Mouse (Mus musculus) ES-Bruce4 (cell line): ENCODE results near the gene Slc4a5. TPM values are rescaled to one million over a fixed set of nuclear protein-coding genes. Genes with fewer than 3 reads are reported as not detected.

Experiments
- H3K27ac ChIP-seq: 2 replicates; pipeline ENCODE4 v1.5.1; 2012; ENCODE audit warnings: low read length, inconsistent platforms; ENCODE audit not compliant: insufficient read depth
- H3K27me3 ChIP-seq: 2 replicates; pipeline ENCODE4 v1.6.1; 2012; ENCODE audit warnings: mild to moderate bottlenecking, low read length, inconsistent platforms; ENCODE audit not compliant: control insufficient read depth, poor library complexity, insufficient read depth, severe bottlenecking
- H3K36me3 ChIP-seq: 2 replicates; pipeline ENCODE4 v1.6.1; 2012; ENCODE audit warnings: inconsistent platforms, mild to moderate bottlenecking, low read length, moderate library complexity; ENCODE audit not compliant: control insufficient read depth, poor library complexity, insufficient read depth, severe bottlenecking
- H3K4me1 ChIP-seq: one replicate; pipeline ENCODE4 v1.8.1; 2011; ENCODE audit warnings: low read length; ENCODE audit not compliant: control insufficient read depth, insufficient read depth
- H3K4me3 ChIP-seq: 2 replicates; pipeline ENCODE4 v1.5.1; 2011; ENCODE audit warnings: low read depth, mild to moderate bottlenecking, low read length
- H3K9ac ChIP-seq: 2 replicates; pipeline ENCODE4 v1.6.1; 2012; ENCODE audit warnings: low read depth, mild to moderate bottlenecking, inconsistent platforms; ENCODE audit not compliant: poor library complexity, severe bottlenecking
- H3K9me3 ChIP-seq: replicated peaks from 2 replicates; pipeline ENCODE4 v1.6.1; 2012; ENCODE audit warnings: mild to moderate bottlenecking, low read length, inconsistent platforms; ENCODE audit not compliant: control insufficient read depth, poor library complexity, insufficient read depth, severe bottlenecking
- CTCF ChIP-seq: IDR thresholded peaks from one replicate; pipeline ENCODE4 v1.8.1; 2011; ENCODE audit warnings: low read depth, low read length
- EP300 ChIP-seq: IDR thresholded peaks from 2 replicates; pipeline ENCODE4 v1.6.1; 2011; ENCODE audit warnings: low read depth, low read length; ENCODE audit not compliant: insufficient read depth
- POLR2A ChIP-seq: IDR thresholded peaks from one replicate; pipeline ENCODE4 v1.8.1; 2011; ENCODE audit warnings: low read length; ENCODE audit not compliant: insufficient read depth
- polyA plus RNA-seq: library from polyadenylated mRNA; stranded (reverse); fragments of >200 nt; gene quantifications from 2 replicates; pipeline ENCODE4 v1.2.4, GENCODE M21; 2011; ENCODE audit warnings: low read depth; ENCODE audit not compliant: missing spikeins, insufficient read depth, insufficient read length

The Slc4a5 gene
- polyA plus RNA-seq, 1 experiment, result 3.8 TPM

- TF ChIP-seq EP300, result no peak
- TF ChIP-seq POLR2A, result no peak
- no peak for TF ChIP-seq CTCF
- no peak overlapping the region for H3K4me3 ChIP-seq
- H3K9ac ChIP-seq, result no peak overlapping the region
- H3K9me3 ChIP-seq, result no peaks in the 10 kb centered on the region
- H3K4me1 ChIP-seq, result no peaks in the 10 kb centered on the region
- no peak overlapping the region for H3K27ac ChIP-seq
- H3K27me3 ChIP-seq, result no peaks in the 10 kb centered on the region
- peaks cover 72% of the 10 kb centered on the region for H3K36me3 ChIP-seq
Observed at GRCm38 (mm10) chr6:83309017-83309416, 89.4 kb downstream of the Slc4a5 start.

- Histone ChIP-seq H3K4me3 (no peak overlapping the region), H3K9ac (no peak overlapping the region), H3K4me1 (no peaks in the 10 kb centered on the region), H3K9me3 (no peaks in the 10 kb centered on the region), H3K36me3 (peaks cover 54% of the 10 kb centered on the region), H3K27me3 (no peaks in the 10 kb centered on the region), H3K27ac (no peak overlapping the region)
- TF ChIP-seq POLR2A (no peak), CTCF (no peak), EP300 (no peak)
Observed at GRCm38 (mm10) chr6:83311206-83311605, 91.6 kb downstream of the Slc4a5 start.

- Histone ChIP-seq H3K36me3 (peaks cover 52% of the 10 kb centered on the region), H3K9me3 (no peaks in the 10 kb centered on the region), H3K27me3 (no peaks in the 10 kb centered on the region), H3K27ac (no peak overlapping the region), H3K9ac (no peak overlapping the region), H3K4me1 (no peaks in the 10 kb centered on the region), H3K4me3 (no peak overlapping the region)
- TF ChIP-seq POLR2A (no peak), EP300 (no peak), CTCF (no peak)
Observed at GRCm38 (mm10) chr6:83312021-83312420, 92.4 kb downstream of the Slc4a5 start.

GRCm38 (mm10) chr6:83312514-83312913 lies 92.9 kb downstream of the Slc4a5 start:
- H3K27ac ChIP-seq, result no peak overlapping the region
- no peaks in the 10 kb centered on the region for H3K9me3 ChIP-seq
- H3K27me3 ChIP-seq, result no peaks in the 10 kb centered on the region
- H3K4me1 ChIP-seq, result no peaks in the 10 kb centered on the region
- H3K9ac ChIP-seq, result no peak overlapping the region
- TF ChIP-seq EP300 (no peak), POLR2A (no peak), CTCF (no peak)
- H3K4me3 ChIP-seq, result no peak overlapping the region
- peaks cover 49% of the 10 kb centered on the region for H3K36me3 ChIP-seq

GRCm38 (mm10) chr6:83315293-83315692 lies 95.7 kb downstream of the Slc4a5 start:
- Histone ChIP-seq H3K36me3 (peaks cover 28% of the 10 kb centered on the region), H3K9ac (no peak overlapping the region), H3K4me3 (no peak overlapping the region), H3K9me3 (no peaks in the 10 kb centered on the region), H3K27ac (no peak overlapping the region), H3K4me1 (no peaks in the 10 kb centered on the region), H3K27me3 (no peaks in the 10 kb centered on the region)
- TF ChIP-seq POLR2A (no peak), EP300 (no peak), CTCF (no peak)

- TF ChIP-seq CTCF (no peak), EP300 (no peak), POLR2A (no peak)
- H3K27me3 ChIP-seq, result no peaks in the 10 kb centered on the region
- no peak overlapping the region for H3K27ac ChIP-seq
- H3K9ac ChIP-seq, result peak overlapping the region; percentile 82
- no peaks in the 10 kb centered on the region for H3K9me3 ChIP-seq
- peak overlapping the region; percentile 26 for H3K4me3 ChIP-seq
- H3K4me1 ChIP-seq, result no peaks in the 10 kb centered on the region
- H3K36me3 ChIP-seq, result peaks cover 21% of the 10 kb centered on the region
Observed at GRCm38 (mm10) chr6:83316022-83316421, 96.4 kb downstream of the Slc4a5 start.
